Mouse (Mus musculus) kidney, embryonic 16.5 days (tissue): ENCODE data around the gene Ces5a. TPM values are rescaled to one million over a fixed set of nuclear protein-coding genes. Genes with fewer than 3 reads are reported as not detected.

ENCODE experiments used
- ATAC-seq: fragments of 200-750 bp; cut with Nextera tagmentation; 2 replicates; pipeline ENCODE4 v1.8.0; 2017; ENCODE audit warnings: moderate TSS enrichment; ENCODE audit not compliant: low FRiP score, low TSS enrichment
- H3K27ac ChIP-seq: fragments of 300-500 bp; sonication (generic); 2 replicates; pipeline ENCODE4 v1.5.1; 2014; ENCODE audit warnings: low read length
- H3K27me3 ChIP-seq: fragments of 300-500 bp; sonication (generic); 2 replicates; pipeline ENCODE4 v1.6.1; 2014; ENCODE audit warnings: low read length, control low read depth, mixed read lengths; ENCODE audit not compliant: insufficient read depth
- H3K36me3 ChIP-seq: fragments of 300-500 bp; sonication (generic); 2 replicates; pipeline ENCODE4 v1.6.1; 2014; ENCODE audit warnings: low read length, control low read depth, mixed read lengths; ENCODE audit not compliant: insufficient read depth
- H3K4me1 ChIP-seq: fragments of 300-500 bp; sonication (generic); 2 replicates; pipeline ENCODE4 v1.6.1; 2014; ENCODE audit warnings: low read length, control low read depth, mixed read lengths; ENCODE audit not compliant: insufficient read depth
- H3K4me2 ChIP-seq: fragments of 300-500 bp; sonication (generic); replicated peaks from 2 replicates; pipeline ENCODE4 v1.6.1; 2014; ENCODE audit warnings: low read depth, low read length
- H3K4me3 ChIP-seq: fragments of 300-500 bp; sonication (generic); 2 replicates; pipeline ENCODE4 v1.5.1; 2014; ENCODE audit warnings: mild to moderate bottlenecking, low read length
- H3K9ac ChIP-seq: fragments of 300-500 bp; sonication (generic); replicated peaks from 2 replicates; pipeline ENCODE4 v1.6.1; 2014; ENCODE audit warnings: low read length
- H3K9me3 ChIP-seq: fragments of 300-500 bp; sonication (generic); 2 replicates; pipeline ENCODE4 v1.6.1; 2016; ENCODE audit warnings: low read length, control low read depth
- WGBS: fragments of 180-500 bp; shearing (Covaris S2); extraction: QIAGEN DNeasy Blood & Tissue Kit; methylation state at CpG from one replicate; pipeline ENCODE4 v1.1.7; 2014; 5-methylcytosine and 5-hydroxymethylcytosine counted together
- polyA plus RNA-seq: library from polyadenylated mRNA; unstranded; fragments of >200 nt; fragmentation: Nextera tagmentation; extraction: Ambion mirVana; gene quantifications from 2 replicates; pipeline ENCODE4 v1.2.1, GENCODE M21; 2015

Ces5a gene
- polyA plus RNA-seq = 0.07 and 0.24 TPM in 2 replicates

DNA sequence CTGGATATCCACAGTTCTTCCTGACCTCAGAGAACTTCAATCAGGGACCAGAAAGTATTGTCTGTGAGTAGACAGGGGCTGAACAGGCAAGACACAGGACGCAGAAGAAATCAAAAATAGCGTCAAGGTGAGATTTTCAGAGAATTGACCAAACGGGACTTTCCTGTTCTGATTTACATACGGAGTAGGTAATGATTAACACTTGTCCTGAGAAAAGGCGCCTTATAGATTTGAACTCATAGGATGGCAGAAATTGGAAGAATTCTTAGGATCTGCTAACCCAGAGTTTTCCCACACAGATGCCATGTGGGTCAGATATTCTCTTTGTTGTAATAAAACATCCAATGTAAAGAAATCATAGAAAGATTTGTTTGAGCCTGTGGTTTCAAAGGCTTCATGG, at the start of gene Ces5a:
Gene Ces5a, minus strand, starts transcription at position 101 of the 400 bp plus-strand sequence.
- Histone ChIP-seq H3K4me3 (no peak within 1 kb of the TSS), H3K4me1 (no peaks in the 10 kb centered on the region), H3K9me3 (no peaks in the 10 kb centered on the region), H3K4me2 (no peak within 1 kb of the TSS), H3K27me3 (no peaks in the 10 kb centered on the region), H3K36me3 (no peaks in the 10 kb centered on the region), H3K27ac (no peak within 1 kb of the TSS), H3K9ac (no peak within 1 kb of the TSS)
- 74% methylated on average over 5 of the region's 5 CpGs for WGBS
- ATAC-seq = no peak

DNA sequence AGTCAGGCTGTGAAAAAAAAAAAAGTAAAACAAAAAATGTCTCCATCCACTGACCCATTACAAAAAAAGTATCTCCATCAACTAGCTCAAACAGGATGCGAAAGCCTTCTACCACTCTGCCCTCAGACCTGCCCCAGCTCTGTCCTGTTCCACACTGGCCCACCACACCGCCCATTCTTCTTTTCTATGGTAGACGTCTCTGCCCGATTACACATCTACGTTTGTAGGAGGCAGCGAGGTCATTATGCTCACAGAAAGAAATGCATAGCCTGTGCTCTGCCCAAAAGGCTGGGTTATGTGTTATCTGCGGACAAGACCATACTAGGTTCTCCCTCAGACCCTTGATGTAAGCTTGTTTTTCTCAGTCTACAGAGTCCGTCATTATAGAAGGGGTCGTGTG, 37.2 kb upstream of the Ces5a start:
- no peaks in the 10 kb centered on the region for H3K36me3 ChIP-seq
- H3K4me1 ChIP-seq = peaks cover 30% of the 10 kb centered on the region
- H3K4me2 ChIP-seq = no peak overlapping the region
- H3K27ac ChIP-seq = peak overlapping the region; percentile 9; the same call in 1 of the 2 replicates
- peaks cover 12% of the 10 kb centered on the region for H3K9me3 ChIP-seq
- 76% methylated on average over 9 of the region's 9 CpGs for WGBS
- ATAC-seq = no peak
- H3K4me3 ChIP-seq = no peak overlapping the region
- no peak overlapping the region for H3K9ac ChIP-seq
- no peaks in the 10 kb centered on the region for H3K27me3 ChIP-seq

GRCm38 (mm10) chr8:93572095-93572501, 36.5 kb upstream of the Ces5a start:
- Histone ChIP-seq H3K4me3 (no peak overlapping the region), H3K4me2 (no peak overlapping the region), H3K4me1 (peaks cover 30% of the 10 kb centered on the region), H3K27me3 (no peaks in the 10 kb centered on the region), H3K9ac (no peak overlapping the region), H3K27ac (peak overlapping the region; percentile 87), H3K36me3 (no peaks in the 10 kb centered on the region), H3K9me3 (peaks cover 12% of the 10 kb centered on the region)
- WGBS = 36% methylated on average over 2 of the region's 2 CpGs
- peak; percentile 32; the same call in 1 of the 2 replicates for ATAC-seq

- WGBS = 24% methylated on average over 9 of the region's 9 CpGs
These were observed 35.8 kb upstream of the Ces5a start for GRCm38 (mm10) chr8:93571369-93571985.

DNA sequence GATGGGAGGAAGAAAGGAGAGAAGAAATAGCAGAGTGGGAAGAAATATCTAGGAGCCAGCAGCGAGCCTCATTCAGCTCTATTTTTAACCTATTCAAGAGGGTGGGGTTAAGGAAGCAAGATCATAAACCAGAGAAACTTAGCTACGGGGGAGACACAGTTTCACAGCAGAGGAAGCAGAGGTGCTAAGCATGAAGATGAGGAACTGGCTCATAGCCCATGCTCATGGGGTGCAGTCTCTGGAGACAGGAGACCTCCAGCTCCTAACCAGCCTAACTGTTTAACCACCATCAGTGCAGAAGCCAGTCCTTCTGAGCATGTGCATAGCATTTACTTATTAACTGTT, 34.5 kb upstream of the Ces5a start:
- no peak for ATAC-seq
- Histone ChIP-seq H3K4me1 (peaks cover 30% of the 10 kb centered on the region), H3K9me3 (peaks cover 12% of the 10 kb centered on the region), H3K4me2 (no peak overlapping the region), H3K4me3 (no peak overlapping the region), H3K9ac (no peak overlapping the region), H3K36me3 (no peaks in the 10 kb centered on the region), H3K27me3 (no peaks in the 10 kb centered on the region), H3K27ac (no peak overlapping the region)
- 24% methylated on average over 2 of the region's 2 CpGs for WGBS

More at GRCm38 (mm10) chr8:93571369-93571985, 35.8 kb upstream of the Ces5a start:
- Histone ChIP-seq H3K4me1 (peaks cover 30% of the 10 kb centered on the region), H3K27ac (peak overlapping the region; percentile 87), H3K4me2 (no peak overlapping the region), H3K27me3 (no peaks in the 10 kb centered on the region), H3K36me3 (no peaks in the 10 kb centered on the region), H3K9me3 (peaks cover 12% of the 10 kb centered on the region), H3K4me3 (no peak overlapping the region), H3K9ac (no peak overlapping the region)
- ATAC-seq = peak; percentile 53; the same call in 1 of the 2 replicates

- Histone ChIP-seq H3K27me3 (no peaks in the 10 kb centered on the region), H3K27ac (no peak overlapping the region), H3K4me3 (no peak overlapping the region), H3K9ac (no peak overlapping the region), H3K4me2 (no peak overlapping the region), H3K36me3 (no peaks in the 10 kb centered on the region), H3K4me1 (peaks cover 30% of the 10 kb centered on the region), H3K9me3 (peaks cover 12% of the 10 kb centered on the region)
- WGBS = 54% methylated on average over 13 of the region's 13 CpGs
- no peak for ATAC-seq
These were observed 33.9 kb upstream of the Ces5a start for GRCm38 (mm10) chr8:93569311-93570185.

- ATAC-seq = no peak
- H3K36me3 ChIP-seq = no peaks in the 10 kb centered on the region
- WGBS = 97% methylated on average over 3 of the region's 3 CpGs
- H3K4me1 ChIP-seq = peaks cover 30% of the 10 kb centered on the region
- no peak overlapping the region for H3K9ac ChIP-seq
- no peak overlapping the region for H3K27ac ChIP-seq
- H3K9me3 ChIP-seq = peaks cover 12% of the 10 kb centered on the region
- H3K27me3 ChIP-seq = no peaks in the 10 kb centered on the region
- H3K4me2 ChIP-seq = no peak overlapping the region
- H3K4me3 ChIP-seq = no peak overlapping the region
These were observed 33.0 kb upstream of the Ces5a start for GRCm38 (mm10) chr8:93568666-93569065.

DNA sequence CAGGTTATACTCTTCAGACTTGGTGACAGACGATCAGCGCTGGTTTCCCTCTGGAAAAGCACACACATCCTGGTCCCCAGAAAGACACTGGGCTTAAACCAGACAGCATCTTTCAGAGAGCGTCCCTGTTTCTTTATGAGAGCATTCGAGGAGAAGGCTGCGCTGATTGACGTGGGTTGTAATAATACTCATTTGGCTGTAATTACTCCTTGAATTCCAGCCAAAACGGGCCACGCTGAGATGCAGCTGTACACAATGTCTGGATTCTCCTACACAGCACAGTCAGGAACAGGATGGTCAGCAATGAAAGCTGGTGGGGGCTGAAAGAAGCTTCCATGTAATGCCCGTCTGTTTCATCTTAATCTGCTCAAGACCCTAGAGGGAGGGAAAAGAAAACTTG, 31.5 kb upstream of the Ces5a start:
- H3K36me3 ChIP-seq = no peaks in the 10 kb centered on the region
- H3K4me3 ChIP-seq = no peak overlapping the region
- WGBS = 63% methylated on average over 9 of the region's 9 CpGs
- no peak overlapping the region for H3K27ac ChIP-seq
- no peak overlapping the region for H3K9ac ChIP-seq
- H3K9me3 ChIP-seq = peaks cover 12% of the 10 kb centered on the region
- ATAC-seq = no peak
- H3K27me3 ChIP-seq = no peaks in the 10 kb centered on the region
- H3K4me2 ChIP-seq = no peak overlapping the region
- peaks cover 25% of the 10 kb centered on the region for H3K4me1 ChIP-seq

DNA sequence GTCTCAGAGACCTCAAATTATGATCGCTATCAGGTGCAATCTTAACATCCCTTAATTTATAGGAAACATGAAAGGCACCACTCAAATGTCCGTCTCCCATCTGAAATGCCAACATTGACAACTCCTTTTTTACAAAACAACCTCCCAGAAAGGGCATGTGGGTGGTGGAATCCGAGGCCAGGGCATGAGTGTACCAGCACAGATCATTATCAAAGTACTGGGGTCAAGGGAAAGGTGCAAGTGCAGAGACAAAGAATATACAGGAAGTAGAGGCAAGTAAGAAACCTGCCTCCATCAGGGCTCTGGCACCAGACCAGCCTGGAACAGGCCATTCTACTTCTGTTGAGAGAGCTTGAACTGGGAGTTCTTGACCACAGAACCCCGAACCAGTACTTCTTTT, 29.0 kb upstream of the Ces5a start:
- no peaks in the 10 kb centered on the region for H3K36me3 ChIP-seq
- H3K4me1 ChIP-seq = peaks cover 4% of the 10 kb centered on the region; the same call in 1 of the 2 replicates
- H3K9me3 ChIP-seq = peaks cover 12% of the 10 kb centered on the region
- no peak overlapping the region for H3K9ac ChIP-seq
- no peaks in the 10 kb centered on the region for H3K27me3 ChIP-seq
- ATAC-seq = no peak
- no peak overlapping the region for H3K4me3 ChIP-seq
- no peak overlapping the region for H3K4me2 ChIP-seq
- H3K27ac ChIP-seq = no peak overlapping the region
- 64% methylated on average over 4 of the region's 4 CpGs for WGBS

GRCm38 (mm10) chr8:93563551-93563950, 27.9 kb upstream of the Ces5a start:
- Histone ChIP-seq H3K9me3 (peaks cover 5% of the 10 kb centered on the region), H3K36me3 (no peaks in the 10 kb centered on the region), H3K4me2 (no peak overlapping the region), H3K4me1 (no peaks in the 10 kb centered on the region), H3K4me3 (no peak overlapping the region), H3K27ac (no peak overlapping the region), H3K9ac (no peak overlapping the region), H3K27me3 (no peaks in the 10 kb centered on the region)
- whole genome bisulfite sequencing = 85% methylated on average over 7 of the region's 7 CpGs
- ATAC-seq = no peak
